Mouse (Mus musculus): ENCODE measurements around the gene Tcte2. TPM values are rescaled to one million over a fixed set of nuclear protein-coding genes. Genes with fewer than 3 reads are reported as not detected.

Gene Tcte2
- total RNA-seq (2023; ENCODE audit: inconsistent age), result not detected in 4 replicates

DNA sequence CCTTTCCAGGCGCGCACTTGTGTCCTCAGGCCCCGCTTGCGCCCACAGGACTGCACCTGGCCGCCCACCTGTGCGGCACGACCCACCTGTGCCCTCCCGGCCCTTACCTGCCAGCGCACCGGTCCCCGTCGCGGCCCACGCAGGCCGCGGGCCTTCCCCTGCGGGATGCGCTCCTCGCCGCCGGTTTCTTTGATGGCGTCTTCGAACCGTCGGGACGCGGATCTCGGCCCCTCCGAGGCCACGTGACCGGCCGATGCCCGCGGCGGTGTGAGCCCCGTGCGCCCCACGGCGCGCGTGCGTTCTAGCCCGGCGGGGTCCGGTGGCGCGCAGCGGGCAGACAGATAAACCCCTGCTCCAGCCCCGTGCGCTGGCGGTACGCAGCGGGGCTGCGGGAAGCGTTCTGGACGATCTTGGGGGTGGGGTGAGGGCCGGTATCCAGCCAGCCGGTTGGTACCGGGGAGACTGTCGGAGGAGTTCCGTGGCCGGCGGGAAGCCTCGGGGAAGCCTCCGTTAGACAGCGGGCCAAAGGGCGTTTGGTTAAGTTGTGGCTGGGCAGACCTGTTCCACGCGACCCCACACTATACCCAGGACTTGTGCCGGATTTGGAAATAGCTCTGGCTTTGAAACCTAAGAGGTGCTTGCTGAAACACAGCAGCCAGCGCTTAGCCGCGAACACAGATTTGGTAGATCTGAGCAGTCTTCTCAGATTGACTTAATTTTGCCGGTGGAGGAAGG, at the start of gene Tcte2:
Gene Tcte2 (minus strand): TSS at position 647 of the 735 bp plus-strand sequence.

GRCm38 (mm10) chr17:13759853-13760627, 1.6 kb downstream of the Tcte2 start, which contains the start of gene Afdn:
Afdn (plus strand) TSS chr17:13760539.

Other genes starting within 250 kb of the Tcte2 start
- 0.72 to 2.2 TPM (median 1.5 TPM) in 4 replicates for gene Afdn, start 1.3 kb downstream of the Tcte2 start, total RNA-seq (2023; ENCODE audit: inconsistent age)
- not detected in 4 replicates for gene Gm7168, start 186.5 kb upstream of the Tcte2 start, total RNA-seq (2023; ENCODE audit: inconsistent age)
- gene Gm7356, start 241.9 kb upstream of the Tcte2 start, total RNA-seq (2023; ENCODE audit: inconsistent age), result not detected in 4 replicates

Data from B cell, adult (primary cell).